Mouse (Mus musculus) layer of hippocampus, postnatal 14 days (tissue): ENCODE measurements at regions not wholly inside any gene's neighbourhood (a gene's known extent, or its start where the extent isn't known, plus 50 kb on each side); places are given as distances from the start of the nearest gene placed in this dataset.
A peak's percentile ranks its signal among the peaks of the same experiment; 100 is the strongest.
"Not testable (repeated sequence)": the region's sequence is repeated elsewhere in the genome, so short reads cannot be mapped to it uniquely, and the experiment has no call there.

Source experiments
- DNase-seq, 2 experiments: peaks; one replicate each; pipeline ENCODE4 v3.0.0; 2021 to 2022; ENCODE audit warnings: low spot score in 2 of 2, mixed read lengths in 1 of 2

DNA sequence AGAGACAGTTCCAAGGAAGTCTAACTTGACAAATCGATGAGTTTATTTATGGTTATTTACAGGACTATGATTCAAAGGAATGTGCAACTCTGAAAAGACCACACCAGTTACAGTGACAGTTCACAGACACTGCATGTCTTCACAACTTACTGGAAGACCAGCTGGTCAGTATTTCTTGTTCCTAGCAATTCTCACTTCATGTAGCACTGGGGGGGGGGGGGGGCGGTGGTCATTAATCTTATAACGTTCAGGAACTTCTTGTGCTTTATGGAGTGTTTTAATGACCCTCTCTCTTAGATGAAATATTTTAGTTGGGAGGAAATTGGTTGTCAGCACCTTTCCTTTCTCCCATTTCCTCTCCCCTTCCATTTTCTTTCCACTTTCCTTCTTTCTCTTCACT, 1752.1 kb upstream of the Cntnap5a start:
- no peak for DNase-seq

DNA sequence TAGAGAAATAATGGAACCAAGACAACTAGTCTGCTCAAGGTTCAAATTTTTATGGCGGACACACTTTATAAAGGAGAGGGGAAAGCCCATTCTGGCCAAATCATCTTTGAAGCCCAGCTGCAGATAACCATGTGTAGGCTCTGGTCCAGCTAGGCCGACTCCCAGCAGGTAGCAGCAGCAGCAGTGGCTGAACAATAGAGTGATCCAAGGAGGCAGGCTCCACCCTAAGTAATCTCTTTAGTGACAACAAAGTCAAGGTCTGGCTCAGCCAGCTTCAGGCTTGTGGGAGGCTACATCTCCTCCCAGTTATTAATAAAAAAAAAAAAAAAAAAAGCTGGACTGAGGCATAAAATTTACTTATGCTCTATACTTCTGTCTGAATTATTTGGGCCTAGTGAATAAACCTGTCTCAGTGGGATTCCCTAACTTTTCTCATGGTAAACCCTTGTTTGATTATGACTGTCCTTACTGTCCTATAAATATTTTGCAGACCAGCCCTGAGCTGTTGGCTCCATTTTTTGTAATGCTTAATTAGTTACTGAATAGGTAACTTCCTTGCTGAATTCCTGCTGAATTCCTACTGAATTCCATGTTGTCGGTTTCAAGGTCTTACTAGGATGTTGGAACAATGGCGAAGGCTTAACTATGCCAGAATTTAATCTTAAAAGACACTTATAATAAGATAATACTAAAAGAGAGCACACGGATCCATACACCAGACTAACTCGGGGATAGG, 1726.4 kb upstream of the Cntnap5a start:
- DNase-seq = no peak

DNA sequence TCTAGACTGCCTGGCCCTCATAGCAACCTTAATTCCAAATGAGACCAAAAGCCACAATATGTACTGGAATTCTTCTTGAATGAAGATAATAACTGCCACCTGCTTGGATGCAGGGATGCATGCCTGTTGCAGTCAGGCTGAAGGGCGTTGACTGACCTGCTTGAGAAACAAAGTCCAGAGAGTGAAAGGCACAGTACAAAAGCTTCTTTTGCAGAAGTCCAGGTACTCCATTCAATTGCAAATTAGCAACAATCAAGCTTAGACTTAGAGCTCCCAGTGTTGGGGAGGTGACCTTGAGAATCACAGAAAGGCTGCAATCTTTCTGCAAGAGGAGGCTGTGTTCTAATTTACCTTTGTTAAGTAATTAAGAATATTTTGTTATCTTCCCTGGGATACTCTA, 1725.3 kb upstream of the Cntnap5a start:
- not testable (repeated sequence) for DNase-seq

DNA sequence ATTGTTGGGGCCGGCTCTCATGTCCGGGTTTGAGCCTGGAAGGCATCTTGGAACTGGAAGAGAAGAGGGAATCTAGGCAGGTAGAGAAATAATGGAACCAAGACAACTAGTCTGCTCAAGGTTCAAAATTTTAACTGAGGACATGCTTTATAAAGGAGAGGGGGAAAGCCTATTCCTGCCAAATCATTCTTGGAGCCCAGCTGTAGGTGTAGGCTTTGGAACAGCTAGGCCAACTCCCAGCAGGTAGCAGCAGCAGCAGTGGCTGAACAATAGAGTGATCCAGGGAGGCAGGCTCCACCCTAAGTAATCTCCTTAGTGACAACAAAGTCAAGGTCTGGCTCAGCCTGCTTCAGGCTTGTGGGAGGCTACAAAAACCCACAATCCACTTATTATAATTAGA, 1720.6 kb upstream of the Cntnap5a start:
- not testable (repeated sequence) for DNase-seq

DNA sequence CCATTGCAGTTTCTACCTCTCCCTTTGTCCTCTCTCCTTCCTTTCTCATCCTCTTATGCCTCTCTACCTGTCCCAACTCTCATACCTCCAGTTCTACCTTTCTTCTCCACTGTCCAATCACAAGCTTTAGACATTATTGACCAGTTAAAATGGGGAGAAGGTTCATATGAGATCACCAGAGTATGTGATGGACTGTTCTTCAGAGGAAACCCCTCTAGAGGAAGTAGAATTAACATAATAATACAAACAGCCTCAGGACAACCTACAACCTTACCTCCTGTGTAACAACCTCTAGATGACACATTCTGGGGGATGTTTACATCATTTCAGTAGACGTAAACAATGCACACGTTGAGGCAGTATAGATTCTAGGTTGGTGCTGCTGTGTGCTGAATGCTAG, 1720.1 kb upstream of the Cntnap5a start:
- no peak for DNase-seq

DNA sequence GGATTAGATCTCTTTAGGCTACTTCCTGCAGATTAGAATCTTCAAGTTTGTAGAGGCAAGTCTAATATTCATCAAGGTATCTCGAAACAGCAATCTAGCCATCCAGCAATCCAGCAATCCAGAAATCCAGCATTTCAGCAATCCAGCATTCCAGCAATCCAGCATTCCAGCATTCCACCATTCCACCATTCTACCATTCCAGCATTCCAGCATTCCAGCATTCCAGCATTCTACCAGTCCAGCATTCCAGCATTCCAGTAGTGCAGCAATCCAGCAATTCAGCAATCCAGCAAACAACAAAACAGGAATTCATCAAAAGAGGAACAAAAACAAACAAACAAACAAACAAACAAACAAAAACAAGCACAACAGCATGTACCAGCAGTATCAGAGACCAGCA, 1713.9 kb upstream of the Cntnap5a start:
- no peak for DNase-seq

DNA sequence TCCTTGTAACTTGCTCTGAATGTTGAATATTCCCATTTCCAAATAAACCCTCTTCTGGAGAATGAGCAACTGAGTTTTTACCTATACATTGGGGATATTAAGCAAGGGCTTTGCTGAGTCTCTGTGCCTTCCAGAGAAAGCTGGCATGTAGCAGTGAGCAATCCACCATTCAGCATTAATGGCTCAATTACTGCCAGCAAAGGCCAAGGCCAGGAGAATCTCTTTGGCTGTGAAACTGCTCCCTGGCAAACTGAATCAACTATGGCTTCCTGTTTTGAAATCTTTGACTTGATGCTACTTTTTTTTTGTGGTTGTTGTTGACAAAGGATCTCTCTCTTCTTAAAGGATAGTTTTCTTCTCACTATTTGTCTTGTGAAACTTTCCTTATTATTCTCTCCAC, 1704.4 kb upstream of the Cntnap5a start:
- DNase-seq = no peak

DNA sequence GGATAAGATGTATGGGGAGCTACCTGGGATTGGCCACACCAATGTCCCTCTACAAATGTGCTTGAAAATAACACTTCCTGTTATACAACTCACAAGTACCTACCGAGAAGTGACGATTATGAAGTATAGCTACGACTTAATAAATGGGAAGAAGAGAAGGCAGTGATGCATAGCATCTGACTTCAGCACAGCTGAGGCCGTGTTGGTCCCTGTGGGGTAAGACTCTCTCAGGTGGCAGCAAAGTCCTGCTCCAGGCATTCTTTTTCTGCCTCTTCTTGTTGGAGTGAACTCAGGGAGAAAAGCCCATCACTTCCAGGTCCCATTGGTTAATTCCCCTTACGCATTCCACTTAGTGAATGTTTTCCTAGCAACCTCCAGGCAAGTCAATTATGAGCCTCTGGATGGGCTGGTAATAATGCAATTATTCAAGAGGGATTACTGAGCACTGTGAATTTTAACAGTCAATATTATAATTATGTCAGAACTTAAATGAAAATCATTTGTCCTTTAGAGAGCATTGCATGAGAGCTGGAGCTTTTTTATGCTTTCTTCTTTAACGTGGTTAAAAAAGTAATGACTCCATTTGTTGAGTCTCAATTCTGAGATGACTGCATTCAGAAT, 1694.8 kb upstream of the Cntnap5a start:
- no peak for DNase-seq

DNA sequence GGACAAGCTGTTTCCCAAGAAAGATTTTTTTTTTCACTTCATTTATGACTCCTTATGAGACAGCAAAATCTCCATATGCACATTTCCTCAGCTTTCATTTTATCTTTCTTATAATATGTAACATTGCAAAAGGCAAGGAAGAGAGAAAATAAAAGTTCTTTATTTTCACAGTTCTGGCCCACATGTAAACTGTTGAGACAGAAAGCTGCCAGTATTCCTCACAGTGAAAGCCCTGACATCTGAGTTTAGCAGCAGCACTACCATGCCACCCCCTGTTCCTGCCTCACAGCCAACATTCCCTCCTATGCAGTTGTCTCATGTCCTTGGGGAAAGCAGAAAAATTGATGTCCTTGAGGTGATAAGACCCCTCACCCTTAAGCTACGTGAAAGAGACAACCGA, 1692.1 kb upstream of the Cntnap5a start:
- DNase-seq = peak; percentile 2 to 5

DNA sequence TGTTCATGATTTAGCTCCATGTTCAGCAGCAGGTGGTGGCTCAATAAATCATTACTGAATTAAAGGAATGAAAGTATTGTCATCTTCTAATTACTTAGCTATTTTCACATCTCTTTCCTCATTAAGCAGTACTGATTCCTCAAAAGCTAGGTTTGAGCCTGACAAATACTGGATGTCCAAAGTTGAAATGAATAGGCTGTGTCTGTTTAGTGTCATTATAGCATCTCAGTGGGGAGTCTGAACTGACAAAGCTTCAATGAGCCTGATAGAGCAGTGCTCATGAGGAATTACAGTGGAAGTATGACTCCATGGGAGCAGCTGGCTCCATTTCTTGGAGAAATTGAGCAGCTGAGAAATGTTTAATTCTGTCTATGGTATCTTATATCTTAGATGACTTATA, 1646.7 kb upstream of the Cntnap5a start:
- no peak for DNase-seq

DNA sequence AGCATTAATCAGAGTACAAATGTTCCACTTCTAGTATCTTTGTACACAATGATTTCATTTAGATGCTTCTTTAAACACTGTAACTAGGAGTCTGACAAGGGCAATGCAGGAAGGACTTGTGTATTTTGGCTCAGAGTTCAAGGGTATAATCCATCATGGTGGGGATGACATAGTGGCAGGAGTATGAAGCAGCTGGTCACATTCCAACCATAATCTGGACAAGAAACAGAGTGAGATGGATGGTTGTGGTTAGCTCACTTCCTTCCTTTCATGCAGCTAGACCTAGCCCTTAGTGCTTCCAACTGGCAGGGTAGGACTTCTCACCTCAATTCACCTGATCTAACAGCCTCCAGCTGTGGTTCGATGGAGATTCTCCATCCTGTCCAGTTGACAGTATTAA, 1645.2 kb upstream of the Cntnap5a start:
- no peak for DNase-seq

DNA sequence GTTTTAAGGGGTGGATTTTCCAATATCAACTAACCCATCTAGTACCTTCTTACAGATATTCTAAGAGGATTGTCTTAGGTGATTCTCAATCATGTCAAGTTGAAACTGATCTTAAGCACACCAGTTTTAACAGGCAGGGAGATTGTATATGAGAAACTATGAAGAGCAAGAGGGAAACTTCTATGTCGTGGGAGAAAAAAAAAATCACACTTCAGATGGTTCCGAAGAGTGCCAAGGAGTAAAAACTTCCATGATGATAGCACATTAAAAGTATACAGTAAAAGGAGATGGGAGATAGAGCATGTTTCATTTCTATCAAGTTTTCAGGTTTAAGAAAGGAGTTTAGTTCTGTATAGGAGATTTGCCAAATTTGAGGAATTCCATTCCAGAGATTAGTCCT, 1621.5 kb upstream of the Cntnap5a start:
- DNase-seq = no peak

DNA sequence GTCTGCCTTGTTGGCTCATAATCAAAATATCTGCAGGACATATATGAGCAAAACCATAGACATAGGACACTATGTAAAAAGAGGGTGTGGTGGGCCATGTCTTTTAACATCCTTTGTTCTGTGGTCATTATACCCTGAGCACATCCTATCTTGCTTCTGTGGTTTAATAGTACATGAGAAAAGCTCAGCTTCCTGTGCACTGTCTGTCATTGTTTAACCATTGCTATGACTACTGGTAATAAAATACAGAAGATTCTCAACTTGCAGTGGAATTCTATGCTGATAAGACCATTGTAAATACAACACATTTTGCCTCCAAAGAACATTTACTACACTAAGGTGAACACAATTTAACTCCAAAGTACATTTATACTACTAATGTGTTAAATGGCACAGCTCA, 1610.0 kb upstream of the Cntnap5a start:
- DNase-seq = no peak
